Mouse (Mus musculus) heart, embryonic 14.5 days (tissue): Measurements from ENCODE around the gene Macrod2. TPM values are rescaled to one million over a fixed set of nuclear protein-coding genes. Genes with fewer than 3 reads are reported as not detected.

Experiments used
- ATAC-seq: fragments of 200-750 bp; cut with Nextera tagmentation; 2 replicates; pipeline ENCODE4 v1.8.0; 2017; ENCODE audit warnings: low read depth, moderate TSS enrichment; ENCODE audit not compliant: insufficient number of reproducible peaks, insufficient read depth, low FRiP score
- H3K27ac ChIP-seq, 2 experiments: fragments of 200-500 bp in 1 of 2; fragments of 300-500 bp in 1 of 2; sonication (generic) in 1 of 2; replicated peaks in 1 of 2; 2 replicates each; pipeline ENCODE4 v1.5.1; 2012 to 2014; ENCODE audit warnings: low read depth in 2 of 2, low read length in 2 of 2, control low read depth in 1 of 2, mild to moderate bottlenecking in 1 of 2, mixed read lengths in 1 of 2; ENCODE audit not compliant: control insufficient read depth in 1 of 2, insufficient read depth in 1 of 2
- H3K27me3 ChIP-seq: fragments of 300-500 bp; sonication (generic); 2 replicates; pipeline ENCODE4 v1.6.1; 2014; ENCODE audit warnings: mild to moderate bottlenecking, low read length, control low read depth; ENCODE audit not compliant: control insufficient read depth, insufficient read depth
- H3K36me3 ChIP-seq: fragments of 300-500 bp; sonication (generic); 2 replicates; pipeline ENCODE4 v1.6.1; 2014; ENCODE audit warnings: mild to moderate bottlenecking, control low read depth, low read length, mixed read lengths; ENCODE audit not compliant: control insufficient read depth, insufficient read depth
- H3K4me1 ChIP-seq, 2 experiments: fragments of 200-500 bp in 1 of 2; fragments of 300-500 bp in 1 of 2; sonication (generic) in 1 of 2; 2 replicates each; pipeline ENCODE4 v1.6.1; 2012 to 2014; ENCODE audit warnings: low read length in 2 of 2, control low read depth in 1 of 2, mixed read lengths in 1 of 2; ENCODE audit not compliant: control insufficient read depth in 2 of 2, insufficient read depth in 2 of 2
- H3K4me2 ChIP-seq: fragments of 300-500 bp; sonication (generic); 2 replicates; pipeline ENCODE4 v1.6.1; 2014; ENCODE audit warnings: mild to moderate bottlenecking, low read length
- H3K4me3 ChIP-seq, 2 experiments: fragments of 200-500 bp in 1 of 2; fragments of 300-500 bp in 1 of 2; sonication (generic) in 1 of 2; 2 replicates each; pipeline ENCODE4 v1.5.1; 2012 to 2014; ENCODE audit warnings: low read length in 2 of 2, mild to moderate bottlenecking in 2 of 2, control low read depth in 1 of 2, low read depth in 1 of 2, moderate library complexity in 1 of 2; ENCODE audit not compliant: control insufficient read depth in 1 of 2, insufficient read depth in 1 of 2
- H3K9ac ChIP-seq: fragments of 300-500 bp; sonication (generic); 2 replicates; pipeline ENCODE4 v1.6.1; 2014; ENCODE audit warnings: mild to moderate bottlenecking, low read length
- H3K9me3 ChIP-seq: fragments of 300-500 bp; sonication (generic); 2 replicates; pipeline ENCODE4 v1.6.1; 2016; ENCODE audit warnings: low read length, control low read depth; ENCODE audit not compliant: control insufficient read depth
- WGBS: fragments of 180-500 bp; shearing (Covaris S2); extraction: QIAGEN DNeasy Blood & Tissue Kit; methylation state at CpG from one replicate; pipeline ENCODE4 v1.1.7; 2014; 5-methylcytosine and 5-hydroxymethylcytosine counted together
- polyA plus RNA-seq: library from polyadenylated mRNA; unstranded; fragments of >200 nt; fragmentation: Nextera tagmentation; extraction: Ambion mirVana; gene quantifications from 2 replicates; pipeline ENCODE4 v1.2.1, GENCODE M21; 2014

The Macrod2 gene
- polyA plus RNA-seq, 1 experiment from 2014 or later: 21.3 TPM

DNA sequence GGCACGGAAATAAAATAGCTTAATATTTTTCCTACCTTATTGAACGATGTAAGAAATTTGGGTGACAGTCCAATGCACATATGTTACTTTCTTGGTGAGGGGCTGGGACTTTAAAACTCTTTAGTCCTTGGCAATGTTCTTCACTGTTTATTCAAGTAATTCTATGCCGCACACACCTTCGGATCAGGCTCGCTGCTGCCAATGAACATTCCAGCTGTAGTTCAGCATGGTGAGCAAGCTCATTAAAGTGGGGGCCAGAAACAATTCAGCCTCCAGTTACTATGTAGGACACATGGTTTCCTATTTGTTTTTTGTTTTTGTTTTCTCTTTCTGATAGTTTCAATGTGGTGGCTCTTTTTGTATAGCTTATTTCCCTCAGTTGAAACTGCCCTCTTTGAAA is 267.6 kb downstream of the Macrod2 start:
- no peaks in the 10 kb centered on the region for H3K27me3 ChIP-seq
- H3K4me3 ChIP-seq: no peak overlapping the region
- no peak overlapping the region for H3K27ac ChIP-seq
- H3K9me3 ChIP-seq: no peaks in the 10 kb centered on the region
- no peak overlapping the region for H3K4me2 ChIP-seq
- no peak for ATAC-seq
- peaks cover 2 to 3% of the 10 kb centered on the region in 2 experiments; a peak in 1 of 4 replicates for H3K4me1 ChIP-seq
- WGBS: 91% methylated on average over 5 of the region's 5 CpGs
- H3K9ac ChIP-seq: no peak overlapping the region
- peaks cover 49% of the 10 kb centered on the region for H3K36me3 ChIP-seq

GRCm38 (mm10) chr2:140664381-140664780 is 269.3 kb downstream of the Macrod2 start:
- H3K27me3 ChIP-seq: no peaks in the 10 kb centered on the region
- no peak overlapping the region for H3K4me2 ChIP-seq
- 78% methylated on average over 4 of the region's 4 CpGs for WGBS
- no peak overlapping the region for H3K9ac ChIP-seq
- peaks cover 3 to 7% of the 10 kb centered on the region in 2 experiments; a peak in 1 of 4 replicates for H3K4me1 ChIP-seq
- H3K36me3 ChIP-seq: peaks cover 33% of the 10 kb centered on the region
- no peak for ATAC-seq
- no peaks in the 10 kb centered on the region for H3K9me3 ChIP-seq
- H3K27ac ChIP-seq: no peak overlapping the region
- H3K4me3 ChIP-seq: no peak overlapping the region

DNA sequence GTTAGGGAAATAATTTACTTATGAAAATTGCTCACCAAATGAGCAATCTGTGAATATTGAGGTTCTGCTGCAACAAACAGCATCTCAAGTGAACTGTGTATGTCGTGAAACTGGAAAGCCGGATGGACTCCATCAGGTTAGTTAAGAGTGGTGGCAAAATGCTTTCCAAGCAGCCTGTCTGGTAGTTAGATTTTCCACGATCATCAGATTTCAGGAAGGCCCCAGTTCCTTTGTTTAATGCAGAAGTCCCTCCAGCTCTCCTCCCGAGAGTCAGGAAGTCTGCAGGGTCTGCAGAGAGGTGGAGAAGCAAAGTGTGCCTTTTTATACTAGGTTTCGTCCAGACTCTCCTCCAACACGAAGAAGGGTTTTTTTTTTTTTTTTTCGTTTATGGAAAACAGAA is 271.7 kb downstream of the Macrod2 start:
- Histone ChIP-seq H3K4me1 (peaks cover 3 to 10% of the 10 kb centered on the region in 2 experiments; a peak in 1 of 4 replicates), H3K9me3 (no peaks in the 10 kb centered on the region), H3K36me3 (peaks cover 10% of the 10 kb centered on the region), H3K4me3 (no peak overlapping the region), H3K4me2 (peak overlapping the region; percentile 70; the same call in 1 of the 2 replicates), H3K27ac (no peak overlapping the region), H3K9ac (peak overlapping the region; percentile 21; the same call in 1 of the 2 replicates), H3K27me3 (no peaks in the 10 kb centered on the region)
- WGBS: 49% methylated on average over 7 of the region's 7 CpGs
- ATAC-seq: no peak

- no peak for ATAC-seq
- Histone ChIP-seq H3K9ac (peak overlapping the region; percentile 36; the same call in 1 of the 2 replicates), H3K9me3 (no peaks in the 10 kb centered on the region), H3K36me3 (peaks cover 7% of the 10 kb centered on the region), H3K4me2 (peak overlapping the region; percentile 70), H3K27ac (no peak overlapping the region), H3K27me3 (no peaks in the 10 kb centered on the region), H3K4me3 (peak overlapping the region in 1 of 2 experiments; percentile 50; a peak in 2 of 4 replicates), H3K4me1 (peaks cover 3 to 10% of the 10 kb centered on the region in 2 experiments; a peak in 1 of 4 replicates)
- 64% methylated on average over 13 of the region's 13 CpGs for WGBS
These were observed 272.3 kb downstream of the Macrod2 start for GRCm38 (mm10) chr2:140667261-140668047.

GRCm38 (mm10) chr2:140668311-140668710 is 273.2 kb downstream of the Macrod2 start:
- Histone ChIP-seq H3K9ac (peak overlapping the region; percentile 36), H3K4me1 (peaks cover 3 to 10% of the 10 kb centered on the region in 2 experiments; a peak in 1 of 4 replicates), H3K36me3 (no peaks in the 10 kb centered on the region), H3K27ac (no peak overlapping the region), H3K27me3 (no peaks in the 10 kb centered on the region), H3K4me2 (peak overlapping the region; percentile 70), H3K4me3 (peak overlapping the region; percentile 26 to 50), H3K9me3 (no peaks in the 10 kb centered on the region)
- WGBS: 7% methylated on average over 8 of the region's 8 CpGs
- 0 out of 2 replicates have a peak, but pooled peaks have one; percentile 27 for ATAC-seq

DNA sequence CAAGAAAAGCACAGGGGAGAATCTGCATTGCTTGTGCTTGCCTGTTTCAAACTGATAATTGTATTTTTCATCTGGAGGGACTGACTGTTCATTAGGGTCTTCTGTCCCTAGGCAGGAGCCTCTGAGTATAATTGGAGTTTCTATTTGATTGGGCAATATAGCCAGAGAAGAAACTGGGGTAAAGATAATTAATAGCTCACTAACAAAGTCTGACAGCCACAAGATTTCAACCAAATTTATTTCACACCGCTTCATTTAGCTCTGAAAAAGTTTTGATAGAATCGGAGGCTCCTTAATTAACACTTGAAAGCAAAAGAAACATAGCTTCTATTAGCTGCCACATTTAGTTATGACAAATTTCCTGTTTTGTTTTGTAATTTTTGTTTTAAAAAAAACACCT is 274.0 kb downstream of the Macrod2 start:
- WGBS: 57% methylated on average over 2 of the region's 2 CpGs
- H3K4me3 ChIP-seq: peak overlapping the region in 1 of 2 experiments; percentile 50; a peak in 2 of 4 replicates
- peak overlapping the region; percentile 36; the same call in 1 of the 2 replicates for H3K9ac ChIP-seq
- H3K4me1 ChIP-seq: peaks cover 3 to 10% of the 10 kb centered on the region in 2 experiments; a peak in 1 of 4 replicates
- no peaks in the 10 kb centered on the region for H3K9me3 ChIP-seq
- no peak for ATAC-seq
- peak overlapping the region; percentile 70 for H3K4me2 ChIP-seq
- H3K27ac ChIP-seq: no peak overlapping the region
- no peaks in the 10 kb centered on the region for H3K27me3 ChIP-seq
- no peaks in the 10 kb centered on the region for H3K36me3 ChIP-seq

GRCm38 (mm10) chr2:140669786-140670185 is 274.7 kb downstream of the Macrod2 start:
- Histone ChIP-seq H3K4me2 (peak overlapping the region; percentile 70), H3K9ac (peak overlapping the region; percentile 74), H3K4me3 (peak overlapping the region; percentile 16 to 50; a peak in 3 of 4 replicates), H3K9me3 (no peaks in the 10 kb centered on the region), H3K27me3 (no peaks in the 10 kb centered on the region), H3K27ac (no peak overlapping the region), H3K4me1 (peaks cover 3 to 8% of the 10 kb centered on the region in 2 experiments; a peak in 1 of 4 replicates), H3K36me3 (no peaks in the 10 kb centered on the region)
- no peak for ATAC-seq
- WGBS: 42% methylated on average over 2 of the region's 2 CpGs
